Mouse (Mus musculus) liver, adult 2 months (tissue): Measurements from ENCODE around the gene E130308A19Rik.

Experiments
- CTCF ChIP-seq: fragments of 200-500 bp; IDR thresholded peaks from 2 replicates; pipeline ENCODE4 v1.5.1; 2011; ENCODE audit warnings: low read depth, low read length, control low read depth
- POLR2A ChIP-seq: fragments of 200-500 bp; IDR thresholded peaks from 2 replicates; pipeline ENCODE4 v1.6.1; 2011; ENCODE audit warnings: low read length, control low read depth; ENCODE audit not compliant: insufficient read depth; ENCODE audit errors: extremely low read depth

GRCm38 (mm10) chr4:59604892-59605291 lies 21.1 kb upstream of the E130308A19Rik start:
- TF ChIP-seq CTCF (no peak), POLR2A (no peak)
